33 mouse cellular contexts compared by ENCODE assay signal in the genomic region with DNA sequence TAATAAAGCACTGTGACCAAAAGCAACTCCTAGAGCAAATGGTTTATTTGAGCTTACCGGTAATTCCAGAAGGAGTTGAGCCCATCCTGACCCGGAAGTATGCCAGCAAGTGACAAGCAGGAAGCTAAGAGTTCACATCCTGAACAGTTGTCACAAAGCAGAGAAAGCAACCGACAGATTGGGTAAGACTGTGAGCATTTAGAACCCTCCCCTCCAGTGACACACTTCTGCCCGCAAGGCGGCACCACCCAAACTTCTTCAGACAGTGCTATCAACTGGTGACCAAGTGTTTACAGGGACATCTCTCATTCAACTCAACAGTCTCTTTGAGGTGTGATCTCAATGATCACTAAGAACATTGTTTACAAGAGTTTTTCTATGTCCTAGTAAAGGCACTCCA. TPM values are rescaled to one million over a fixed set of nuclear protein-coding genes. Genes with fewer than 3 reads are reported as not detected.
DNase-seq lines count a peak whose midpoint lies in the region; ATAC-seq lines count a peak whose summit lies in the region.
"Had no signal": no experiment of that assay in that cellular context is flagged by ENCODE, and none has a peak within 500 bp of the region (broad histone marks: within the 10 kb centered on the region; RNA-seq: fewer than 3 reads in every experiment).

No protein-coding gene starts in this region.

- H3K27me3 ChIP-seq in splenic B cell, adult 2 months (ENCODE audit: control insufficient read depth, insufficient read depth, low read length, poor library complexity, severe bottlenecking) = no peaks in the 10 kb centered on the region
- H3K27me3 ChIP-seq: CH12.LX; embryonic facial prominence, embryonic 15.5 days; forebrain, embryonic 12.5 days; hindbrain, embryonic 13.5 days; limb, embryonic 15.5 days; liver, embryonic 13.5 days; midbrain, embryonic 13.5 days; neural tube, embryonic 15.5 days had no signal

- DNase-seq in lung, postnatal 36 days = peak; percentile 5
- no peak for DNase-seq in lung, postnatal 4 days
- peak; percentile 25 for DNase-seq in splenic B cell, adult 2 months (ENCODE audit: low read depth, low spot score)
- DNase-seq in heart, adult 11 months = no peak
- no peak for DNase-seq in right cerebral cortex, adult 18-20 months
- DNase-seq: adrenal gland, postnatal 25 days; cerebellum, adult 2 months; cerebellum, postnatal 25 days; forebrain, postnatal 0 days; heart, adult 18-20 months; heart, postnatal 36 days; kidney, adult 9 months; kidney, postnatal 14 days; layer of hippocampus, adult 9-11 months; liver, embryonic 13.5 days; right cerebral cortex, postnatal 4 days; thymus, adult 2 months; thymus, postnatal 36 days had no signal

- no peaks in the 10 kb centered on the region for H3K36me3 ChIP-seq in splenic B cell, adult 2 months (ENCODE audit: control insufficient read depth, insufficient read depth, low read length, poor library complexity, severe bottlenecking)
- H3K36me3 ChIP-seq: embryonic facial prominence, embryonic 10.5 days; embryonic facial prominence, embryonic 15.5 days; forebrain, embryonic 12.5 days; G1E; hindbrain, embryonic 13.5 days; limb, embryonic 10.5 days; limb, embryonic 15.5 days; liver, embryonic 13.5 days; midbrain, embryonic 13.5 days; neural tube, embryonic 15.5 days had no signal

- ATAC-seq in CD4-positive, CD25-positive, alpha-beta regulatory T cell, adult 4 months = peak; percentile 16
- peak; percentile 76 for ATAC-seq in megakaryocyte, adult 5-6 weeks (ENCODE audit: poor library complexity, severe bottlenecking)
- ATAC-seq: forebrain, postnatal 0 days; intestine, postnatal 0 days; lung, postnatal 0 days; midbrain, embryonic 13.5 days; Patski had no signal

RNA-seq across cellular contexts. Expression of gene Golim4, which starts 48.9 kb away (rescaled TPM):
- 1 to 10 TPM; 5.1 to 8.0 TPM for polyA plus RNA-seq in CD4-positive, CD25-positive, alpha-beta regulatory T cell, adult 4 months (2017; shearing (Covaris generic))
- total RNA-seq in megakaryocyte, adult 5-6 weeks (2015) = 44.6 and 53.5 TPM in 2 replicates
- total RNA-seq in megakaryocyte, adult 5-6 weeks (2017) = 39.0 and 56.4 TPM in 2 replicates

Comparison
In these comparisons a context has a peak if more than half of its experiments do, and no peak if none do; other contexts are left out.
1. DNase-seq: peak in lung, postnatal 36 days (single experiment) and splenic B cell, adult 2 months (single experiment); none in lung, postnatal 4 days (0 of 2), heart, adult 11 months (single experiment) and right cerebral cortex, adult 18-20 months (single experiment).